Mouse (Mus musculus): ENCODE results near the gene Mab21l2. TPM values are rescaled to one million over a fixed set of nuclear protein-coding genes. Genes with fewer than 3 reads are reported as not detected.

The Mab21l2 gene
- total and polyA plus RNA-seq, 3 experiments, result 0.08 TPM; not detected in 2

GRCm38 (mm10) chr3:86536751-86537150 lies 11.7 kb downstream of the Mab21l2 start:
- no peak overlapping the region for H3K27ac ChIP-seq (ENCODE audit: insufficient read depth, low read depth)
- no peaks in the 10 kb centered on the region for H3K27me3 ChIP-seq (replicated peaks)
- H3K4me3 ChIP-seq (replicated peaks in 1 of 3; ENCODE audit: low read depth in 2 of 3, low read length in 2 of 3, poor library complexity in 1 of 3), result no peak overlapping the region
- no peaks in the 10 kb centered on the region for H3K79me2 ChIP-seq (replicated peaks; ENCODE audit: control insufficient read depth, extremely low read depth, insufficient read depth, poor library complexity, severe bottlenecking)
- no peak for DNase-seq (ENCODE audit: extremely low read depth)
- peaks cover 0 to 14% of the 10 kb centered on the region in 2 experiments; a peak in 3 of 4 replicates for H3K4me1 ChIP-seq (ENCODE audit: control insufficient read depth in 1 of 2, insufficient read depth in 2 of 2)
- in situ Hi-C loops (cut with MboI; ENCODE audit: low pct_ligation_motif_present, low pct_unique_long_range_greater_than_20kb, low sequenced_read_pairs), result no loop called here
- no peak overlapping the region for H3K9ac ChIP-seq (ENCODE audit: insufficient read depth, low read depth)
- dilution Hi-C loops (cut with MboI; ENCODE audit: extremely low pct_ligation_motif_present, extremely low pct_unique_long_range_greater_than_20kb, low sequenced_read_pairs), result no loop called here
- TF ChIP-seq TCF12 (IDR thresholded peaks at IDR 0.05; ENCODE audit: low read depth, low read length) (no peak), CHD2 (IDR thresholded peaks at IDR 0.05; ENCODE audit: low read length) (no peak), CTCF (conservative IDR thresholded peaks at IDR 0.05 in 1 of 2, IDR thresholded peaks at IDR 0.05 in 1 of 2; ENCODE audit: low read depth in 2 of 2, low read length in 2 of 2) (no peak), E2F4 (IDR thresholded peaks at IDR 0.05; ENCODE audit: insufficient replicate concordance, low read depth, low read length) (no peak), KAT2A (IDR thresholded peaks at IDR 0.05; ENCODE audit: insufficient replicate concordance, low read length) (no peak), ELF1 (IDR thresholded peaks at IDR 0.05; ENCODE audit: low read depth, low read length) (no peak), SMC3 (IDR thresholded peaks at IDR 0.05; ENCODE audit: low read depth, low read length) (no peak), JUND (conservative IDR thresholded peaks at IDR 0.05; ENCODE audit: low read depth, low read length) (no peak), ETS1 (conservative IDR thresholded peaks at IDR 0.05; ENCODE audit: low read depth, low read length) (no peak), USF1 (IDR thresholded peaks at IDR 0.05; ENCODE audit: low read depth, low read length) (no peak)
- H3K4me2 ChIP-seq (ENCODE audit: insufficient read depth, low read depth, poor library complexity, severe bottlenecking), result no peak overlapping the region
- H3K9me3 ChIP-seq (replicated peaks; ENCODE audit: low read length), result no peaks in the 10 kb centered on the region
- H3K36me3 ChIP-seq (replicated peaks in 1 of 2; ENCODE audit: control insufficient read depth in 1 of 2, insufficient read depth in 1 of 2, low read length in 1 of 2), result no peaks in the 10 kb centered on the region

DNA sequence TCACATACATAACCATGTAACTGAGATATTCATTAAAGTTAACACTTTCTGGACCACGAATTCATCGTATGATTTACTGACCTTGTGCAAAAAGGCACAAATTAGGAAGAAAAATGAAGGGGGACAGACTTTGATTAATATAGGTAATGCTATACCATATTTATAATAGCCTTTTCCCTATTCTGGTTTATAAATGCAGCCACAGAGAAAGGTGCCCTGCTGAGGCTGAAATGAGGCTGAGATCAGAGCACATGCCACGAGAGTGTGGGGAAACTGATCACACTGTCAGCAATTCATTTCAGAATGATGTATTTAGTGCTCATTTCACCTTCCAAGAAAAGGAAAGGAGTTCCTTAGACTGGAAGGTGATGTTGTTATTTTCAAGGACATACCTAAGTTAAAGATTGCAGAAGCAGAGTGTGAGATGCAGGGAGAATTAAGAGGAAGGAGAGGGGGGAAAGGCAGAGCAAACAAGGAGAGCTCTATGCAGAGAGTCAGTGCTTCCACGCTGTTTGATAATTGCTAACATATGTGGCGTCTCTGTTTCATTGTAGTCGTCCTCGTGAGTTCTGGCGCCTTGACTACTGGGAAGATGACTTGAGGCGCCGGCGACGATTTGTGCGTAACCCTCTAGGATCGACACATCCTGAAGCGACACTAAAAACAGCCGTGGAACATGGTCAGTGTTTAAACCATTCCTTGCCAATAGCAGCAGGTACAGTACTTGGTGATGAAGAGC lies 16.7 kb downstream of the Mab21l2 start:
- no peak for DNase-seq (ENCODE audit: extremely low read depth)
- H3K4me1 ChIP-seq (ENCODE audit: control insufficient read depth in 1 of 2, insufficient read depth in 2 of 2), result no peaks in the 10 kb centered on the region
- no peak overlapping the region for H3K4me2 ChIP-seq (ENCODE audit: insufficient read depth, low read depth, poor library complexity, severe bottlenecking)
- H3K27me3 ChIP-seq (replicated peaks), result no peaks in the 10 kb centered on the region
- in situ Hi-C loops (cut with MboI; ENCODE audit: low pct_ligation_motif_present, low pct_unique_long_range_greater_than_20kb, low sequenced_read_pairs) (no loop called here), dilution Hi-C loops (cut with MboI; ENCODE audit: extremely low pct_ligation_motif_present, extremely low pct_unique_long_range_greater_than_20kb, low sequenced_read_pairs) (no loop called here)
- no peaks in the 10 kb centered on the region for H3K9me3 ChIP-seq (replicated peaks; ENCODE audit: low read length)
- no peak overlapping the region for H3K4me3 ChIP-seq (replicated peaks in 1 of 3; ENCODE audit: low read depth in 2 of 3, low read length in 2 of 3, poor library complexity in 1 of 3)
- H3K36me3 ChIP-seq (replicated peaks in 1 of 2; ENCODE audit: control insufficient read depth in 1 of 2, insufficient read depth in 1 of 2, low read length in 1 of 2), result no peaks in the 10 kb centered on the region
- no peak overlapping the region for H3K27ac ChIP-seq (ENCODE audit: insufficient read depth, low read depth)
- H3K79me2 ChIP-seq (replicated peaks; ENCODE audit: control insufficient read depth, extremely low read depth, insufficient read depth, poor library complexity, severe bottlenecking), result no peaks in the 10 kb centered on the region
- H3K9ac ChIP-seq (ENCODE audit: insufficient read depth, low read depth), result no peak overlapping the region
- TF ChIP-seq RCOR1 (conservative IDR thresholded peaks at IDR 0.05; ENCODE audit: low read depth, low read length), result no peak
- no peak for TF ChIP-seq RAD21 (IDR thresholded peaks at IDR 0.05; ENCODE audit: low read depth, low read length)
- TF ChIP-seq ZKSCAN1 (IDR thresholded peaks at IDR 0.05; ENCODE audit: borderline replicate concordance, low read depth, low read length), result no peak
- TF ChIP-seq ETS1 (conservative IDR thresholded peaks at IDR 0.05; ENCODE audit: low read depth, low read length), result no peak
- no peak for TF ChIP-seq MAFK (IDR thresholded peaks at IDR 0.05; ENCODE audit: insufficient replicate concordance, low read length)
- no peak for TF ChIP-seq SIN3A (IDR thresholded peaks at IDR 0.05; ENCODE audit: low read length)
- no peak for TF ChIP-seq CHD2 (IDR thresholded peaks at IDR 0.05; ENCODE audit: low read length)
- no peak for TF ChIP-seq MAX (IDR thresholded peaks at IDR 0.05; ENCODE audit: low read length)
- no peak for TF ChIP-seq ZNF384 (IDR thresholded peaks at IDR 0.05; ENCODE audit: low read depth, low read length)
- no peak for TF ChIP-seq EP300 (IDR thresholded peaks at IDR 0.05; ENCODE audit: low read length)
- no peak for TF ChIP-seq ZMIZ1 (IDR thresholded peaks at IDR 0.05; ENCODE audit: low read depth, low read length)
- no peak for TF ChIP-seq ELF1 (IDR thresholded peaks at IDR 0.05; ENCODE audit: low read depth, low read length)
- TF ChIP-seq TCF12 (IDR thresholded peaks at IDR 0.05; ENCODE audit: low read depth, low read length), result no peak
